Mouse (Mus musculus): ENCODE measurements at regions not wholly inside any gene's neighbourhood (a gene's known extent, or its start where the extent isn't known, plus 50 kb on each side); places are given as distances from the start of the nearest gene placed in this dataset.

DNA sequence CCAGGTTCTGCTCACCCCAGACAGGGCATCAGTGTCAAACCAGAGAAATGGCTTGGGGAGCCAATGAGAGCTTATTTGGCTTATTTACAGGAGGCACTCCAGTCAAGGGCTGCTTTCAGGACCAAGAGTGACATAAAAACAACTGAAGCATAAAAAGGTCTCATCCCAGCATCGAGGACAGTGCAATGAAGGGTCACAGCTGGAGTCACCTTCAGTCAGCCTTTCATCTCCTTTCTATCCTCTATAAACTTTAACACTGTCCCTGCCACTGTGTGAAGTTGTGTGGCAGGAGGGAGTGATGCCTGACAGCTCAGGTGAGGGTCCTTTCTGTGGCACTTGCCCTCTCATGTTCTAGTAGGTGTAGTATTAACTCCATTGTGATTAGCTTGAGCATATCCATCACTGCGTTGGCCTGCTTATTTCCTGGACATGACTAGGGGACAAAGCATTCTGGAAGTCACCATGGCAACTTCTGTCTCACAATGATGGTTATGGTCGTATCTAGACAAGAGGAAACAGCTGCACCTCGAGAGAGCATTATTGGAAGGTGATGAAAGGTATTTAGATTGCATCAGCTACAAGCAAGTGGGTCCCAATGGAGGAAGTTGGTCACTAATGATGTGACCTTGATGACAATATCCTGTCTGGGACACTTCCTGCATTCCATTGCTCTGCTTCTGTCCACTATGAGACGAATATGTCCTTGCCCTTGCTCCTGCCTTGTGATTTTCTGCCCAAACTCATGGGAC is 87.8 kb upstream of the Enpp6 start:
- DNase-seq: no peak

DNA sequence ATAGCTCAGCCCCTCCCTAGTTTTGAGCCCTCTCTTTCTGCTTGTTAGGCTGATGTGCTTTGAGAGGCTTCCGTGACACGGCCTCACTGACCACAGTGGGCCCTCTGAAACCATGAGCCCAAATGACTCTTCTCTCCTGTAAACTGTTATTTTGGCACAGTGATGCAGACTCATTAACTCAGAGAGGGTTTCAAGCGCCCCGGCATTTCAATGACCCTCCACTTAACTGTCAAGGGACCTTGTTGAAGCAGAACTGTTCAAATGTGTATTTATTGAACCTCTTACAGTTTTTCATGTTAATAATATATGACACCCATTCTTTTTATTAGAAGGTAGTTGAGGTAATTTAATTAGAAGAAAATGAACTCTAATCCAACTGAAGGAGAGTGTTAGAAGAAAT is 85.9 kb upstream of the Enpp6 start:
- no peak for DNase-seq

DNA sequence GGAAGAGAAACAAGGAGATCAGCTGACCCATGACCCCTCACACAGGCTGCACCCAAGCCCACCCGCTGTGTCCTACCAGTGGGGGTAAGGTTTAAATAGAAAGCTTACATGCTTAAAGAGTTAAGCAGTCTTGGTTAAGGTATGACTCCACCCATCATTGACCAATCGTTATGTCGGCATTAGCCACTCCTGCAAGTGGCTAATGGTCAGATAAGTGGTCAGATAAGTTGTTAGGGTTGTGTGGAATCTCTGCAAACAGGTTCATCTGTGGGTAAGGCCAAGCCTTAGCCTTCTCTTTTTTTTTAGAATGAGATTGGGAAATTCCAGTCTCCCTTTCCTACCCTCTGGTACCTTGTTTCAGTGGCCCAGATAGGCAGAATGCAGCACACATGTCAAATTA is 82.0 kb upstream of the Enpp6 start:
- no peak for DNase-seq

DNA sequence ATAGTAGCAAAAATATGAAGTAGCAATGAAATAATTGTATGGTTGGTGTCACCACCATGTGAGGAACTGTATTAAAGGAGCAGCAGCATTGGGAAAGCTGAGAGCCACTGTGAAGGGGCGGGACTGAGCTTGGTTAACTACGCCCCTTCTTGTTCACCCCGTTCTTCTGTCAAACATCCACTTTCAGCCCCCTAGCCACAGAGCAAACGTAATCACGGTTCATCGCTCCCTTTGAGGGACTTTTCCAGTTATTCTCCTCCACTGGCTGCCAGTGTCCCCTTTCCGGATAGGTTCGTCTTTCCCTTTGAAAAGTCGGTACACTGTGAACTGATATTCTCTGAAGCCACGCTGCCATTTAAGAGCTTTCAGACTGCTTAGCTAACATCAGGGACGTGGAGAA is 79.3 kb upstream of the Enpp6 start:
- no peak for DNase-seq

DNA sequence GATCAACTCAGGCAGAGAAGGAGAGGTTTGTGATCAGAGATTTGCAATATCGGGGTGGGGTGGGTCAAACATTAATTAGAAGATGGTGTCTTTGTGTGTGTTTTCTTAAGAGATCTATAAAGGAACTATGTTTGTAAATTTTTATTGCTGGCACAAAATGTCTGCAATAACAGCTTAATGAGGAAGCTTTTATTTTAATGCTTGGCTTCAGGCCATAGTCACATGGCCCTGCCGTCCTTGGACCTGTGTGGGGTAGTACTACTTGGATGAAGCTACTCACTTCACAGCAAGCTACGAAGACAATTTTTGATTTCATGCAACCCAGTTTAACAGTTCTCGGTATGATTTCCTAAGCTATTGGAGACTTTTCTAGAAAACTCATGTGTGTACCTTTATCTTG is 78.5 kb upstream of the Enpp6 start:
- no peak for DNase-seq

DNA sequence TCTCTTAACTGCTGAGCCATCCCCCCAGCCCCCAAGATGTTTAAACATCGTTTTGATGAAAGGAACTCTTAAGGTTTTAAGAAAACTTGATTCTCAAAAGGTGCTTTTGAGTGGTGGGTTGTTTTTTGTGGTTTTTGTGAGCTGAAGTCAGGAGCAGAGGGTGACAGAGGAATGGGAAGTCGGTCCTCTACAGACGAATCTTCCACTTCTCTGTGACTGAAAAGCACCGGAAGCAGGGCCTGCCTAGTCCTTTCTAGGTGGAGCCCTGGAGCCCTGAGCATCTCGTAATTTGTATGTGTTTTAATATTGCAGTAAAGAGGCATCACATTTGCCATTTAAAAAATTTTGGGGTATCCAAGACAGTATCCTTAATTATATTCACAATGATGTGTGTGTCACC is 72.7 kb upstream of the Enpp6 start:
- DNase-seq: peak in 1 of 2 experiments; percentile 43

DNA sequence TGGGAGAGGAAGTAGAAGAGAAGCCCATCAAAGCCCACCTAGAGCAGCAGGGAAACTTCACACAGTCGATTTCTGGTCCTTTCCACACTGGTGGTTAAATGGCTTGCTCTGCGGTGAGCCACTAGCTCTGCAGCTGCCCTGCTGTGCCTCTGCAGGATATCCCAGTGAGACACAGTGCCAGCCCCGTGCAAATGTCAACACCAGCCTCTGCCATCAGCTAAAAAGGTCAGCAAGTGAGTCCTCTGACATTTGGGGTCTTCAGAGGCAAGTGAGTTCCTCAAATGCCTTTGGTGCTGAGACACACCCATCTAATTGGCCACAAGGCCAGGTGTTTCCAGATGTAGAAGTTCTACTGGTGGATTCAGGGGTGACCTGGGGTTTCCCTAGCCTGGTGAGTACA is 66.6 kb upstream of the Enpp6 start:
- DNase-seq: peak; percentile 16 to 44

DNA sequence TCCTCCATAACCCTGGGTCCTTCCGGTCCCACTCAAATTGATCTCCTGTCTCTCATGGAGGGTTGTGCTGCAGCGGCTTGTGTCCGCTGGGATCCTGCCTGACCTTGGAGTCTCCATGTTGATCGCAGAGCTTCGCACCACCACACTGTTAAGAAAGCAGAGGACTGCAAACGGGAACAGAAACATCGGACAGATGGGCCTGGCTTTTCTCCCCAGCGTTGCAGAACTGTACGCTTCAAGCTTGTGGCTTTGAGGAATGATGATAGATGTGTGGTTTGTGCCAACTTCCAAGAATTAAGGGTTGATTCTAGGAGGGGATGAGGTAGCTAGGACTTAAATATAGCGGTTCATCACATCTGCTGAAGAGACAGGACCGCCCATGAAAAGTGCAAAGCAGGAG is 65.6 kb upstream of the Enpp6 start:
- DNase-seq: no peak

DNA sequence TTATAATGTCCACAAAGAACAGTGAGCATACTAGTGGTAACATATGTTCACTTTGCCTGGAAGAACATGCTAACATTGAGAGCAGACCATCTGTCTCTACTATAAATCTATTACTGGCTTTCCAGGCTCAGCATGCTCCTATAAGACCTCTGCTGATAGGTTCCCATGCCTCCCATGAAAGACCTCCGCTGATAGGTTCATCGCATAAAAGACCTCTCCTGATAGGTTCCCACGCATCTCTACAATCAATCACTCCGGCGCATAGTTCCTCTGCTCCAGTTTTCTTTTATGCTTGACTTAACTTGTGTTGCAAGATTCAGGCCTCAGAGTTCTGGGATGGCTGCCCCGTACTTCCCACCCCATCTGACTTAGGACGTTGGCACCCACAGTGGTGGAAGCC is 65.1 kb upstream of the Enpp6 start:
- no peak for DNase-seq

DNA sequence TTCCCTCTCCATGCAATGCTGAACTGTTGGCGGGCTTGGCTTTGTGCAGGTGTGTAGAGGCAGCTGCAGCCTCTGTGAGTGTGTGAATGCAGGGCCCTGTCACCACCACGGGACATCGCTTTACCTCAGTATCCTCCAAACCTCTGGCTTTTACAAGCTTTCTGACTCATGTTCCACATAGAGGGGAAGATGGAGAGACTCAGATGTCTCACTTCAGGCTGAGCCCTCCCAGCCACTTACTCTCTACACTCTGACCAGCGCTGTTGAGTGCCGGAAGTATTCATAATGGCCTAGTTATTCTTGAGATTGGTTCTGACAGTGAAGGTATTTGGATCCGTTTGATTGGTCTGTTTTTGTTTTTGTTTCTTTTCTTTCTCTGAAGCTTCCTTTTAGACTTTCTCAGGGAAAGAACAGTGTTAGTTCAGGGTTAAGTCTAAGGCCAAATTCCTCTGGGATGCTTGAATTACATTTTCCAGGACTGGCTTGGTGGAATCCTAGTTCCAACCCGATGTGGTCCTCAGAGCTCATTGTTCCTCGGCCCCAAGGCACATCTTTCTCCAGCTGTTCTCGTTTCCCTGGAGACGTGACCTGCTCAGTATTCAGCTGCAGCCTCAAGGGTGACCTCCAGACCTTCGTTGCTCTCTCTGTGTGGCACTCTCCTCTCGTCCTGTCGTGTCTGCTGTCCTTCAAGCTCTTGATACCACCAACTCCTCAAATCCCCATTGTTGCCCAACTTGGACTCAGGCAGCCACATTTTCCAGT is 61.7 kb upstream of the Enpp6 start:
- no peak for DNase-seq

DNA sequence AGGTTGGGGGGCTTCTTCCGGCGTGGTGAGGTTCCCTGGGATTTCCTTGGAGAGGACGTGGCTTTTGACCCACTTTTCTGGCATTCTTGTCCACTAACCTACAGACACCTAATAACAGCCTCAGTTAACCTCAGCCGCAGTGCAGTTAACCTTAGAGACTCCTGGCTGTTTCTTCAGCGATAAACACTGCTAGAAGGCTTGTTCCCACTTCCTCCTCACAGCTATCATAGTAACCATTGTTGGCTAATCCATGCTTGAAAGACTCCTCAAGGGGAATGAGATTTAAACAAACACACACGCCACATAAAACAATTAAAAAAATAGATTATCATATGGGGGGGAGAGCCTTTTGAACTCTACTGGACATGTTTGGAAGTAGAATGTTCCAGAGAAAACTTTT is 58.0 kb upstream of the Enpp6 start:
- DNase-seq: no peak

DNA sequence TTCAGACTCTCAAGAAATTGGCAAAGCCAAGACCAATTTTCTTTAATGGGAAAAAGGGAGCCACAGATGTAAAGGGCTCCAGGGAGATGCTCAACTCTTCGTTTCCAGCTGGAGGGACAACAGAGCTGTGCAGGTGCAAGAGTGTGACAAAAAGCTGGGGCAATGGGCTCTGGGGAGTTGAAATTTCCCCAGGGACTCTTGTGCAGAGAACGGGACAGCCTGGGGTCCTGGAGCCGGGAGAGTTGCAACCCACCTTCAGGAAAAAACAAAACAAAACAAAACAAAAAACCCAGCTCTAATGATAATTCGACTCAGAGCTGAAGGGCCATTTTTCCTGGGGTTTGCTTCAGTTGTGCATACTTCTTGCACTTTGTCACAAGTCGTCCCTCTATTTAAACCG is 57.0 kb upstream of the Enpp6 start:
- DNase-seq: no peak

DNA sequence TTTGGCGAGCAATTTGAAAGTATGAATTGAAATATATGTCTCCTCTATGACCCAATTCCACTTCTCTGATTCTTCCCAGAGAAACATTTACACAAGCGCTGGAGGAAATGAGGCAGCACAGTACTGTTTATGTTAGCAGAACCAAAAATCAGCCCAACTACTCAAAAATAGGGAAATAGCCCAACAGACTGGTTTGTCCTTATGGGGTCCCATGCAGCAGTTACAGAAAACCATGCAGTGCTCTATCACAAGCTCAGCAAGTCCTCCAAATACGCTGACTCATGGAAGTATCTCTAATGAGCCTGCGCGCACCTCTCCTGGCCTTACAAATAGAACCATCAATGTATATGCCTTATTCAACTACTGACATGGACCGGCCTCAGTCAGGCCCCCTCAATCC is 55.4 kb upstream of the Enpp6 start:
- DNase-seq: no peak

DNA sequence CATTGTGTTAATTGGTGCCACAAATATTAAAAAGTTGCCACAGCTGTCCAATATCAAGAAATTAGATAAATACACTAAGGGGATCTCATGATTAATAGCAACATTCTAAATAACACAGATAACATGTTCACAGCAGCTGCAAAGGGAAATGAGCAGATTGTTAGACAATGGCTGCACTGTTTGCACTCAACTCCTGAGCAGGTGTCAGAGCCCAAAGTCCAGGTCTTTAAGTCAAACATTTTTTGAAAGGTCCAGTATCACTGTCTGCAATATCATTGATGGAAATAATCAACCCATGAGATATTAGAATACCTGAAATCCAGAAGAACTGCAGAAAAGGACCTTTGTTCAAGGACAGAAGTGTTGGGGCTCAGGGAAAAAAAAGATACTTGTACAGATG is 53.4 kb upstream of the Enpp6 start:
- DNase-seq: no peak

DNA sequence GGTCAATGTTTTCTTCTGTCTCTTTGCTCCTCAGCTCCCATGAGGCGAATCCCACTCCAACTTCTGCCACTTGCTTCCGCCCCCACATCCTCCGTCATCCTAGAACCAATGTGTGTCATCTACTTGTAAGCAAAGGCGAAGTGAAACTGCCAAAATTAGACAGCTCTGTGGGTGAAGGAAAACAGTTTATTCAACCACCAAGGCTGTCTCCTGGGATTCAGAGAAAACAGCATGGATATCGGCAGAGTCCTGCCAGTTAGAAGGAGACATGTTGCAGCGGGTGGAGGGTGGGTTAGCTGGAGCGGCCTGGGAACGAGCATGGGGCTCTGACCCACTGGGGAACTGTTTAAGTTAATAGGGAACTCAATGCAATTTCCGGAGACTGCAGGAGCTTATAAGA is 52.4 kb upstream of the Enpp6 start:
- no peak for DNase-seq

DNA sequence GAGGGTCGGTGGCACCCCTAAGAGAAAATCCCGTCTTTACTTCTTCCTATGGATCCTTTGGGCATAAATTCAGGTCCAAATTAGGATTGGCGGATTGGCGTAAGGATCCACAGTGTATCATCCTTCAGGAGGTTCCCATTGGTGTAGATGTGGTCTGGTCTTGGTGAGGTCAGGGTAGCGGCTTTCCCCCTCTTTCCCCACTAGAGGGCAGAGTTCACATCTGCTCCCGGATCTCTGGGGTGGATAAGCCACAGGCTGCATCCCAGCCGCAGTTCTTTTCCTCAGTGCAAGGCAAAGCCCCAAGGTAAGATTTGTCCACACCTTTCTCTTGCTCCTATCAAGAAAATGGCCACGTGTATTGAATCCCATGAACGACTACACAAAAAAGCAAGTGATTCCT is 51.8 kb upstream of the Enpp6 start:
- DNase-seq: no peak

DNA sequence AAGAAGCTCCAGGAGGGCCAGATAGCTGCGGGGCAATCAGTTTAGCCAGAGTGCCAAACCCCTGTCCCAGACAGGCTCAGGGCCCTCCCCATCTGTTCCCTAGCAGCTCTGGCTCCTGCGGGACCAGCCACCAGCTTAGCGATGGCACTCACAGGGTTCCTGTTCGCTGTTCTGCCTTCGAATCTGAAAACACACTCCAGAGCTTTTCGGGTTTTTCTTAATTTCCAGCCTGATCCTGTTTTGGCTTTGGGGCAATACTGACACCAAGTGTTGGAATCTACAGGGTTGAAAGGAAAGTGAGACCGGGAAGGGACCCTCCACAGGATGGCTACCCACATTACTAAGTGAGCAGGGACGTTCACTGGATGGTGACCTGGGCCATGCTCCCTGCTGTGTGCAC is 50.6 kb upstream of the Enpp6 start:
- no peak for DNase-seq

All from thymus, adult 18-20 months (tissue).